Mouse (Mus musculus) layer of hippocampus, adult 11-12 months (tissue): ENCODE results near the gene Dgki.

Source experiments
- DNase-seq: peaks from one replicate; pipeline ENCODE4 v3.0.0; 2022; ENCODE audit warnings: low spot score

Gene Dgki

DNA sequence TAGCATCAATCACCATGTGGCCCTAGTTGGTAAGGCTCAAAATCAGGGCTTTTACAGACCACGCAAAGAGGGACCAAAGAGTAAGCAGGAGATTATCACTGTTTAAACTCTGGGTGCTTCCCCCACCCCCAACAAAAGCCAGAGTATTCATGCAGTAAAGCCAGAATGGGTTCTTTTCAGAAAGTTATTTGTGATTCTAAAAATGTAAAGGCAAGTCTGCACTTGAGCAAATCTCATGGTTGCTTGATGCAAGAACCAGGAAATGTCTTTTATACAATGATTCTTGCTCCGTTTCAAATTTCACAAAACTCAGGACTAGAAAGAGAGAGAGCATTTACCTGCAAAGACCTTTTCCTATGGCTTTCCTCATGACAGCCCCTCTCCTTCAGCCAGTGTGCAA, 7.9 kb downstream of the Dgki start:
- no peak for DNase-seq

GRCm38 (mm10) chr6:37291171-37291570, 8.8 kb downstream of the Dgki start:
- DNase-seq = no peak

DNA sequence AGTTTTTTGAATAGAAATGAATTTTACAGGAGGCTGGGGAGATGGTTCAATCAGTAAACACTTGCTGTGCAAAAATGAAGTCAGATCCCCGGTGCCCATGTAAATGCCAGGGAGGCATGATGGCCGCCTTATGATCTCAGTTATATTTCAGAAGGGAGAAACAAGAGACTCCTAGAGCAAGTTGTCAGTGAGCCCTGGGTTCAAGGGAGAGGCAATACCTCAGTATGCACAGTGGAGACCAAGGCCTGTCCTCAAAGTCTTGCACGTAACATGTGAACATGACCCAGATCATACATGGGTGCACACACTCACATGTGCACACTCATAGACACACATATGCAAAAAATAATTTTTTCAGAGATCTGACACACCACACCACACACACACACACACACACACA, 9.3 kb downstream of the Dgki start:
- DNase-seq = no peak

- no peak for DNase-seq
Observed at GRCm38 (mm10) chr6:37286134-37286533, 13.8 kb downstream of the Dgki start.

DNA sequence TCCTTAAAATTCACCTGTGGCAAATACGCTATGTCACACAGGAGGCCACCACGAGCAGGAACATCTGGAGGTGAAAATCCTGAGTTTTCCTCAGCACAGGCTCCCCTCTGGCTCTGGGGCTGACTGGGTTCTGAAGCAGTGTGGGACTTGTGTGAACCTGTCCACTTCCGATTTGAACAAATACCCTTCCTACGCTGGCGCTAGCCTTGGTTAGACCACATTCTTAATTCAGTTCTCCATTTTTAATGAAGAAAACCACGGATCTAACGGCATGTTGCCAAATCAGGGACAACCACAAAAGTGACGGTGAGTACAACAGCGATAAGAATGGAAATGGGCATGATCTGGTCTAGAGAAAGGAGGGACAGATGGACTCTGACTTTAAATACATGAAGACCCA, 15.1 kb downstream of the Dgki start:
- DNase-seq = no peak

- DNase-seq = no peak
Observed at GRCm38 (mm10) chr6:37283336-37283735, 16.6 kb downstream of the Dgki start.

DNA sequence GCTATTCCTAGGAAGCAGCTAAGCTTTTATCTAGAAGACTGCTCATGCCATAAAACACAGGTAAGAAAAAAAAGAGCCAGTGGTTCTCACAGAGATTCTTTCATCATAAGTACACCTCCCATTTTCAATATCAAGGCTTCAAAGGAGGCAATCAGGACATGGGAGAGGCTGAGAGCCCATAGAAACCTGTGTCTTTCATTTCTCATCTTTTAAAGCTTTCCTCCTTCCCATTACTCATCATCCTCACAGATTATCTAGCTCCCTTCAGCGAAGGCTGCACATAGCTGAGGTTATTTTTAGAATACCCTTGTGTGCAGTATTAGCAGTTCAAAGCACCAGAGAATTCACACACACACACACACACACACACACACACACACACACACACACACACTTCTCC, 17.3 kb downstream of the Dgki start:
- DNase-seq = no peak

- DNase-seq = no peak
Observed at GRCm38 (mm10) chr6:37276834-37277715, 22.9 kb downstream of the Dgki start.

- DNase-seq = no peak
Observed at GRCm38 (mm10) chr6:37276181-37276580, 23.8 kb downstream of the Dgki start.

DNA sequence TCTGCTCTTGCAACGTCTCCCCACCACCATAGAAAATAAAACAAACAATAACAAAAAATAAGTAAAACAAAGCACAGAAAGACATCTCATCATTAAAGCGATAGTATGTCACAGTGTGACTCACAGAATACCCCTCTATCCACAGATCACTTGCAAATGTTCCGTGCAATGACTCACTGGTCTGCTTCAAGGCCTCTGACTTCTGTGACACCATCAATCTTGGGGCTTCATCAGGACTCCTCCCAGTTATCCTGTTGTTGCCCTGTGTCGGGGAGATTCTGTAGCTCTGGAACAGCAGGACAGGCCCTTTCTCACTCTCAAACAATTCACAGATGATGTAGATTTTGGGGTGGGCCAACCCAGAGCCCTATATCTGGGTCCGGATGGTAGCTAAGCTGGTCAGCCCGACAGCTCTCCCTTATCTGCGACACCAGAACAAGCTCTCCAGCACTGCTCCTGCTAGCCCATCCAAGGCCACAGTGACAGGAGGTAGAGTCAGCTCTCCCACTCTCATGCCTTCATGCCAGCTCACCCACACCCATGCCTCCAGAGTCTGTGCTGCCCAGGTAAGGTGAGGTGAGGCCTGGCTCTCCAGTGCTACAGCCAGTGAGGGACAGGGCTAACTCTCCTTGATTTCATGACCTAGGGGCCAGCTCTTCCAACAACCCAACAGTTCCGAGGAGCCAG, 28.9 kb downstream of the Dgki start:
- no peak for DNase-seq

GRCm38 (mm10) chr6:37268589-37268988, 31.4 kb downstream of the Dgki start:
- DNase-seq = no peak

DNA sequence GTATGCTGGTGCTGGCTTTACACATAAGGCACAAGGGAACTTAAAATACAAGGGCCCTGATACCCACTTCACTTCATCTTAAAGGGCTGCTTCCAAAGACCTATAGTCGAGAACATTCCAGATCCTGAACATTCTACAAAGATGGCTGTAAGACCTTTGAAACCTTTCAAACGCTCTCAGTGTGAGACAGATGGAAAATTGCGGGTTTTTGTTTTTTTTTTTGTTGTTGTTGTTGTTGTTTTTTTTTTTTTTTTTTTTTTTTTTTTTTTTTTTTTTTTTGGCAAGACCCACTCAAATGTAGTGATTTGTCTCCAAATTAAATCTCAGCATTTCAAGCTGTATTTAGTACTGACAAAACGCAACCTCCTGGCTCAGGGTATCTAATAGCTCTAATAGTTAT, 32.0 kb downstream of the Dgki start:
- DNase-seq = no peak

DNA sequence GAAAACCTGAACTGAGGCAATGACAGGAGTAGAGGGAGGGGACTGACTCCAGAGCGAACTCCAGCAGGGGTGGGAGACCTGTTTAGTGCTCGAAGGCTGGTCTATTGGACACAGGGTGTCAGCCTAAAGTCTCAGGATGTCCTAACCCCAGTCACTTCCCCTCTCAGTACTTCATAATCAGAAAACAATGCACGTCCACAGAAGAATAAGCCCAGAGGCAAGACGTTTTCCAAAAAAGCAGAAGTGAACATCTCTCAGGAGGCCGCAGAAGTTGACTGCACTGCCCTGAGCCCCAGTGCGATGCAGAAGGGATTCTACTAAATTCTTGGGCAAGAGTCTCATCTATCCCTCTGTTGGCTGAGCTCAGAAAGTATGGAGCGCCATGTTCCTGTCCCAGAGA, 37.5 kb downstream of the Dgki start:
- DNase-seq = no peak

DNA sequence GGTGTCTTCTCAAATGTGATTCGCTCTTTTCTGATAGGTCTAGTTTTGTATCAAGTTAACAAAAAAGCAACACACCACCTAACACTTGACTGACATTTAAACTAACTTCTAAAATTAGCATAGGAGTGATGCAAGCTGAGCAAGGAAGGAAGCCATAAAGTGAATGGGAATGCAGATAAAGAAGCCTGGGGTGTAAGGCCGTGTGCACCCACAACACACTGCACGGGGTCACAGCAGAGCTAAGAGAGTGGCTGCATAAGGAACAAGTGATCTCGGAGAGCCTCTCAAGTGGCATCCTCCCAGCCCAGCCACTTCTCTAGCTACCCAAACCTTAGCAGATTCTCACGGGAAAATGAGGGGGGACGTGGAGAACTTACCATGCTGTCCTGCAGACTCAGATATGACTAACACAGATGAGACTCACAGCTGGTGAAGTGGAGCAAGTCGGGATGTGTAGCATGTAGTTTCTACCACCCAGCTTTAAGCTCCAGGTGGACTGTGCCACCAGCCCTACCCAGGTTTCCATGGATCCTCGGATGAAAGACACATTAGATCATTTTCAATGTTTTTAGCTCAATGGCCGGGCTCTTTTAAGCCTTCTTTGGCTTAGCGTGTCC, 38.6 kb downstream of the Dgki start:
- DNase-seq = no peak

DNA sequence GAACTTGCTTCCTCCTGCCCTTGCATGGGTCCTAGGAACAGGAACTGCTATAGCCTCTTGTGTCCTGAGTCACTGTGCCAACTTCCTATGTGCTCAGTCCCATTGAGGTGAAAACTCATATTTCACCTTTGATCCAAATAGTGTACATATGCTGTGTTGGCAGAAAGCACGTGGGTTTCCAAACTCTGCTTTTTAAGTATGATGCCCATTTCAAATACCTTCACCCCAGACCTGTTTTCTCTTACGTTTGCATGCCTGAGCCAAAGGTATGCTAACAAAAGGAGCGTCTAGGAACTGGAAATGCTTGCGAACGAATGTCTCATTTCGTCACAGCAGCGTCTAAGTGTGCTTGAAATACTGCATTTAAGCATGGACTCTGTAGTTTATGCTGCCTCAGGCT, 41.3 kb downstream of the Dgki start:
- no peak for DNase-seq

GRCm38 (mm10) chr6:37254144-37254543, 45.8 kb downstream of the Dgki start:
- no peak for DNase-seq

GRCm38 (mm10) chr6:37252536-37252935, 47.4 kb downstream of the Dgki start:
- DNase-seq = no peak

GRCm38 (mm10) chr6:37250671-37251070, 49.3 kb downstream of the Dgki start:
- no peak for DNase-seq

GRCm38 (mm10) chr6:37245757-37246156, 54.2 kb downstream of the Dgki start:
- DNase-seq = no peak

- no peak for DNase-seq
Observed at GRCm38 (mm10) chr6:37244074-37244473, 55.9 kb downstream of the Dgki start.

DNA sequence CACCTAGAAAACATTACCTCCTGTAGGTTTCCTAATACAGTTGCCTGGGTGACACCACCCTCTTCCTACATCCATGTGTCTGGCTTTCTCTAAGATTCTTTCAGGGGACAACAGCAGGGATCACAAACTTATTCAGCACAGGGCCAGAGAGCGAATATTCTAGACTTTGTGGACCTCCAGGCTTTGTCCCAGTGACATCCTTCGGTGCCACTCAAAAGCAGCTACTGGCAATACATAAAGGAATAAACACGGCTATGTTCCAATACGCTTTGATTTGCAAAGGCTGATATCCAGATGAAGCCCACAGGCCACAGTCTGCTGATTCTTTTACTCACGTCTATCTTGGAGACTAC, 57.2 kb downstream of the Dgki start:
- DNase-seq = no peak

DNA sequence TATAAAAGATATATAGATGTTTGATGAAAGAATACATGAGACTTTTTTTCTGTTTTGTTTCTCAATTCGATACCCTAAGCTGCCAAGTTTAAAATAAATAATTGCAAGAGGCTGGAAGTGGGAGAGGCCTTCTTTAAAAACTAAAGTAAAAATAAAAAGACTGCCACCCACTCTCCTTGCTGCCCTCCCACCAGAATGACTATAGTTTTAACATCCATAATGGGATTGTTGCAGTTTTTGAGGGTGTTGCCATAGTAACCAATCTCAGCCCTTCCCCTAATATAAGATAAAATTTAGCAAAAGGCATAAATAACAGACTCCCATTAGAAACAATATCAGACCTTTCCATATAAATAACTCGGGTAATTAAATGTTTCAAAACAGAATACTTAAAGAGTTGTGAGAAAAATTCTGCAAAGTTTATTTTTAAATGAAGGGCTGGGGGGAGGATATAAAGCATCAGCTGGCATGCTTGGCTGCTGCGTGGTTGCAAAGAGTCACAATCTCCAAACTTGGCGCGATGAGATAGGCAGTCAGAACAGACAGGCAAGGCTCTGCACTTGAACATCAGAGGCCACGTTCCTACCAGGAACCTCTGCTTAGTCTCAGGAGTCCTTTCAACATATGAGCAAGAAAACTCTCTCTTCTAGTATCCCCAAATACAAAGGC, 57.8 kb downstream of the Dgki start:
- DNase-seq = no peak

GRCm38 (mm10) chr6:37241434-37241833, 58.5 kb downstream of the Dgki start:
- peak; percentile 44 for DNase-seq
